Mouse (Mus musculus) stomach, embryonic 16.5 days (tissue): ENCODE results near the gene Cyp2g1. TPM values are rescaled to one million over a fixed set of nuclear protein-coding genes. Genes with fewer than 3 reads are reported as not detected.
"Not testable (repeated sequence)": the region's sequence is repeated elsewhere in the genome, so short reads cannot be mapped to it uniquely, and the experiment has no call there.

Source experiments
- ATAC-seq: fragments of 200-750 bp; cut with Nextera tagmentation; 2 replicates; pipeline ENCODE4 v1.8.0; 2017; ENCODE audit warnings: moderate number of reproducible peaks, moderate TSS enrichment; ENCODE audit not compliant: insufficient read depth, low FRiP score
- H3K27ac ChIP-seq: fragments of 300-500 bp; sonication (generic); 2 replicates; pipeline ENCODE4 v1.5.1; 2014; ENCODE audit warnings: low read length
- H3K27me3 ChIP-seq: fragments of 300-500 bp; sonication (generic); 2 replicates; pipeline ENCODE4 v1.6.1; 2014; ENCODE audit warnings: low read length, control low read depth, mixed read lengths; ENCODE audit not compliant: control insufficient read depth, insufficient read depth
- H3K36me3 ChIP-seq: fragments of 300-500 bp; sonication (generic); 2 replicates; pipeline ENCODE4 v1.6.1; 2014; ENCODE audit warnings: low read length; ENCODE audit not compliant: control insufficient read depth, insufficient read depth
- H3K4me1 ChIP-seq: fragments of 300-500 bp; sonication (generic); 2 replicates; pipeline ENCODE4 v1.6.1; 2014; ENCODE audit warnings: low read length, control low read depth, mixed read lengths; ENCODE audit not compliant: control insufficient read depth, insufficient read depth
- H3K4me2 ChIP-seq: fragments of 300-500 bp; sonication (generic); 2 replicates; pipeline ENCODE4 v1.6.1; 2014; ENCODE audit warnings: low read depth, low read length, mixed read lengths
- H3K4me3 ChIP-seq: fragments of 300-500 bp; sonication (generic); replicated peaks from 2 replicates; pipeline ENCODE4 v1.5.1; 2014; ENCODE audit warnings: mild to moderate bottlenecking, low read length
- H3K9ac ChIP-seq: fragments of 300-500 bp; sonication (generic); 2 replicates; pipeline ENCODE4 v1.6.1; 2014; ENCODE audit warnings: low read length
- H3K9me3 ChIP-seq: fragments of 300-500 bp; sonication (generic); replicated peaks from 2 replicates; pipeline ENCODE4 v1.6.1; 2016; ENCODE audit warnings: low read length, control low read depth; ENCODE audit not compliant: control insufficient read depth
- WGBS: fragments of 180-500 bp; shearing (Covaris S2); extraction: QIAGEN DNeasy Blood & Tissue Kit; methylation state at CpG from one replicate; pipeline ENCODE4 v1.1.7; 2014; 5-methylcytosine and 5-hydroxymethylcytosine counted together
- polyA plus RNA-seq: library from polyadenylated mRNA; unstranded; fragments of >200 nt; fragmentation: Nextera tagmentation; extraction: Ambion mirVana; gene quantifications from 2 replicates; pipeline ENCODE4 v1.2.1, GENCODE M21; 2015

Cyp2g1 gene
- polyA plus RNA-seq, 1 experiment from 2014 or later, result not detected

DNA sequence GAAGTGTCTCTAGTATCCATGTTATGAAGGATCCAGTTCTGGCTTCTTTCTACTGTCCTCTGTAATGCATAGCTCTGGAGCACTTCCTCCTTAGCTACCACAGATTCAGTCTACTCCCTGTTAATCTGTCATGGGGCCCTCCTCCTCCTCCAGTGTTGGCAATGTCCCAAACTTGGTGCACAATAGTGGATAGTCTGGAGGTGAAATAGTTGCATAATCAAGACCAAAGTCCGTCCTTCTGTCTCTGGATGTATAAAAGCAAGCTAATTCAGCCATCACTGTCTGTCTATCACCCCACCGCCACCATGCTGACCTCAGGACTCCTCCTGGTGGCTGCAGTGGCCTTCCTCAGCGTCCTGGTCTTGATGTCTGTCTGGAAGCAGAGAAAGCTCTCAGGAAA, 26.4 kb downstream of the Cyp2g1 start, which contains the start of gene Cyp2a5:
TSS of gene Cyp2a5 (plus strand) at position 247 of the 400 bp plus-strand sequence.
- not testable (repeated sequence) for H3K4me2 ChIP-seq, ATAC-seq, H3K9ac ChIP-seq, H3K27me3 ChIP-seq, H3K9me3 ChIP-seq, H3K27ac ChIP-seq, H3K4me1 ChIP-seq, H3K36me3 ChIP-seq, H3K4me3 ChIP-seq
- 68% methylated on average over 3 of the region's 3 CpGs for WGBS

DNA sequence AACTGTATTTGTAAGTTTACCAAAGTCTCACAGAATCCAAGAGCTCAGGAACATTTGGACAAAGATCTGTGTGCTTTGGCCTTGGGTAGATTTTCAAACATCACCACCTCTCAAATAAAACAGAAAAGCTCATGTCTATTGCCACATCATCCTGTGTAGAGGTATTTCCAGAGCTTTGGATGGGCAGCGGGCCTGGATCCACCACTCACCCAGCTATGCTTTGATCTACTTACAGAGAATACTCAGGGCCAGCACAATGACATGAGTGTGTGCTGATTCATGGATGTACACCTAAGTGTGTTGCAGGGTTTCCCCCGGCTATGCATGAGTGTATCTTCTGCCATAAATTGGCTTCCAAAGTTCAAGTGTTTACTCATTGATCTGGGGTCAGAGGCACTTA, 34.7 kb downstream of the Cyp2g1 start:
- ATAC-seq, H3K9me3 ChIP-seq, H3K9ac ChIP-seq, H3K4me3 ChIP-seq, H3K36me3 ChIP-seq, H3K4me2 ChIP-seq, H3K4me1 ChIP-seq, H3K27ac ChIP-seq, H3K27me3 ChIP-seq: not testable (repeated sequence)
- 84% methylated on average over 2 of the region's 2 CpGs for WGBS

DNA sequence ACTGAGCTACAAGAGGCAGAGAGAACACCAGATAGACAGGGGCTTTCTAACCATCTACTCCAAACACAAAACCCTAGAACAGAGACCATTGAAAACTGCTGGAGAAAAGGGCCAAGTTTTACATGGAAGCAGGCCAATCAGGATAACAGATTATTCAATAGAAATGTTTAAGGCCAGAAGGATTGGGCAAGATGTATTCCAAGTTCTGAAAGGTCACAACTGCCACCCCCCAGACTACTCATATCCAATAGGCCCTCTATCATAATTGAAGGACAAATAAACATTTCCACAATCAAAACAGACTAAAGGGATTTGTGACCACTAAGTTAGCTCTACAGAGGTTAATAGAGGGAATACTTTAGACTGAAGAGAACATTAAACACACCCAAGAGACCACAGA, 41.4 kb downstream of the Cyp2g1 start:
- H3K27me3 ChIP-seq, H3K9ac ChIP-seq, H3K4me3 ChIP-seq, ATAC-seq, H3K9me3 ChIP-seq, H3K4me2 ChIP-seq, H3K36me3 ChIP-seq, H3K4me1 ChIP-seq, H3K27ac ChIP-seq: not testable (repeated sequence)

Other genes starting within 250 kb of the Cyp2g1 start
- not detected in 2 replicates for gene Vmn1r185, start 190.4 kb upstream of the Cyp2g1 start, polyA plus RNA-seq
- 0.14 TPM in 1 of 2 replicates, not detected in the other for gene Cyp2b23, start 122.5 kb upstream of the Cyp2g1 start, polyA plus RNA-seq
- 0.06 TPM in 1 of 2 replicates, not detected in the other for gene Cyp2b19, start 51.8 kb upstream of the Cyp2g1 start, polyA plus RNA-seq
- 1.3 and 2.0 TPM in 2 replicates for gene Cyp2a5, start 26.4 kb downstream of the Cyp2g1 start, polyA plus RNA-seq
- 0.08 TPM in 1 of 2 replicates, not detected in the other for gene Cyp2a22, start 130.5 kb downstream of the Cyp2g1 start, polyA plus RNA-seq
- 0.14 and 0.22 TPM in 2 replicates for gene Cyp2a12, start 220.2 kb downstream of the Cyp2g1 start, polyA plus RNA-seq